Mouse (Mus musculus): ENCODE measurements at regions not wholly inside any gene's neighbourhood (a gene's known extent, or its start where the extent isn't known, plus 50 kb on each side); places are given as distances from the start of the nearest gene placed in this dataset.
"Not testable (repeated sequence)": the region's sequence is repeated elsewhere in the genome, so short reads cannot be mapped to it uniquely, and the experiment has no call there.

- Histone ChIP-seq H3K4me1 (replicated peaks; ENCODE audit: control insufficient read depth, insufficient read depth, low read length) (no peaks in the 10 kb centered on the region), H3K9me3 (ENCODE audit: control insufficient read depth) (no peaks in the 10 kb centered on the region), H3K9ac (ENCODE audit: low read depth, low read length) (no peak overlapping the region), H3K27ac (ENCODE audit: low read depth, low read length) (no peak overlapping the region), H3K27me3 (replicated peaks; ENCODE audit: control insufficient read depth, insufficient read depth, low read length) (no peaks in the 10 kb centered on the region), H3K4me3 (ENCODE audit: low read depth, low read length) (no peak overlapping the region), H3K36me3 (ENCODE audit: control insufficient read depth, insufficient read depth) (no peaks in the 10 kb centered on the region), H3K4me2 (replicated peaks; ENCODE audit: low read depth) (no peak overlapping the region)
- TF ChIP-seq CTCF (IDR thresholded peaks at IDR 0.05; ENCODE audit: low read depth) = no peak
- no peak for ATAC-seq
- 89% methylated on average over 1 of the region's 1 CpGs for WGBS
Measured at GRCm38 (mm10) chr6:107128716-107129115, 328.8 kb upstream of the Crbn start.

GRCm38 (mm10) chr6:107167736-107168491 is 361.7 kb upstream of the Lrrn1 start:
- no peak overlapping the region for H3K4me3 ChIP-seq (ENCODE audit: low read depth, low read length)
- H3K9me3 ChIP-seq (ENCODE audit: control insufficient read depth) = no peaks in the 10 kb centered on the region
- no peak overlapping the region for H3K4me2 ChIP-seq (replicated peaks; ENCODE audit: low read depth)
- TF ChIP-seq CTCF (IDR thresholded peaks at IDR 0.05; ENCODE audit: low read depth) = no peak
- no peak for ATAC-seq
- no peaks in the 10 kb centered on the region for H3K27me3 ChIP-seq (replicated peaks; ENCODE audit: control insufficient read depth, insufficient read depth, low read length)
- no peak overlapping the region for H3K9ac ChIP-seq (ENCODE audit: low read depth, low read length)
- H3K4me1 ChIP-seq (replicated peaks; ENCODE audit: control insufficient read depth, insufficient read depth, low read length) = no peaks in the 10 kb centered on the region
- H3K36me3 ChIP-seq (ENCODE audit: control insufficient read depth, insufficient read depth) = no peaks in the 10 kb centered on the region
- 55% methylated on average over 3 of the region's 3 CpGs for WGBS
- no peak overlapping the region for H3K27ac ChIP-seq (ENCODE audit: low read depth, low read length)

GRCm38 (mm10) chr6:107218309-107218708 is 311.3 kb upstream of the Lrrn1 start:
- H3K9ac ChIP-seq (ENCODE audit: low read depth, low read length) = no peak overlapping the region
- H3K4me1 ChIP-seq (replicated peaks; ENCODE audit: control insufficient read depth, insufficient read depth, low read length) = no peaks in the 10 kb centered on the region
- 77% methylated on average over 2 of the region's 2 CpGs for WGBS
- no peak overlapping the region for H3K4me3 ChIP-seq (ENCODE audit: low read depth, low read length)
- TF ChIP-seq CTCF (IDR thresholded peaks at IDR 0.05; ENCODE audit: low read depth) = no peak
- H3K9me3 ChIP-seq (ENCODE audit: control insufficient read depth) = no peaks in the 10 kb centered on the region
- no peaks in the 10 kb centered on the region for H3K27me3 ChIP-seq (replicated peaks; ENCODE audit: control insufficient read depth, insufficient read depth, low read length)
- no peak overlapping the region for H3K27ac ChIP-seq (ENCODE audit: low read depth, low read length)
- ATAC-seq = no peak
- H3K36me3 ChIP-seq (ENCODE audit: control insufficient read depth, insufficient read depth) = no peaks in the 10 kb centered on the region
- no peak overlapping the region for H3K4me2 ChIP-seq (replicated peaks; ENCODE audit: low read depth)

- no peak overlapping the region for H3K4me2 ChIP-seq (replicated peaks; ENCODE audit: low read depth)
- no peaks in the 10 kb centered on the region for H3K27me3 ChIP-seq (replicated peaks; ENCODE audit: control insufficient read depth, insufficient read depth, low read length)
- no peak overlapping the region for H3K4me3 ChIP-seq (ENCODE audit: low read depth, low read length)
- no peaks in the 10 kb centered on the region for H3K36me3 ChIP-seq (ENCODE audit: control insufficient read depth, insufficient read depth)
- no peak for ATAC-seq
- TF ChIP-seq CTCF (IDR thresholded peaks at IDR 0.05; ENCODE audit: low read depth) = no peak
- H3K4me1 ChIP-seq (replicated peaks; ENCODE audit: control insufficient read depth, insufficient read depth, low read length) = no peaks in the 10 kb centered on the region
- H3K9me3 ChIP-seq (ENCODE audit: control insufficient read depth) = no peaks in the 10 kb centered on the region
- 82% methylated on average over 4 of the region's 4 CpGs for WGBS
- no peak overlapping the region for H3K9ac ChIP-seq (ENCODE audit: low read depth, low read length)
- H3K27ac ChIP-seq (ENCODE audit: low read depth, low read length) = no peak overlapping the region
Measured at GRCm38 (mm10) chr6:107218721-107219120, 310.8 kb upstream of the Lrrn1 start.

GRCm38 (mm10) chr6:107222602-107223001 is 307.0 kb upstream of the Lrrn1 start:
- H3K36me3 ChIP-seq (ENCODE audit: control insufficient read depth, insufficient read depth) = no peaks in the 10 kb centered on the region
- no peak for TF ChIP-seq CTCF (IDR thresholded peaks at IDR 0.05; ENCODE audit: low read depth)
- no peak for ATAC-seq
- 68% methylated on average over 3 of the region's 3 CpGs for WGBS
- no peak overlapping the region for H3K9ac ChIP-seq (ENCODE audit: low read depth, low read length)
- H3K27me3 ChIP-seq (replicated peaks; ENCODE audit: control insufficient read depth, insufficient read depth, low read length) = no peaks in the 10 kb centered on the region
- H3K4me1 ChIP-seq (replicated peaks; ENCODE audit: control insufficient read depth, insufficient read depth, low read length) = no peaks in the 10 kb centered on the region
- H3K9me3 ChIP-seq (ENCODE audit: control insufficient read depth) = no peaks in the 10 kb centered on the region
- no peak overlapping the region for H3K27ac ChIP-seq (ENCODE audit: low read depth, low read length)
- H3K4me2 ChIP-seq (replicated peaks; ENCODE audit: low read depth) = no peak overlapping the region
- no peak overlapping the region for H3K4me3 ChIP-seq (ENCODE audit: low read depth, low read length)

GRCm38 (mm10) chr6:107229843-107230242 is 299.7 kb upstream of the Lrrn1 start:
- H3K9me3 ChIP-seq (ENCODE audit: control insufficient read depth); H3K4me2 ChIP-seq (replicated peaks; ENCODE audit: low read depth); H3K27ac ChIP-seq (ENCODE audit: low read depth, low read length); H3K9ac ChIP-seq (ENCODE audit: low read depth, low read length); ATAC-seq; H3K27me3 ChIP-seq (replicated peaks; ENCODE audit: control insufficient read depth, insufficient read depth, low read length); H3K4me3 ChIP-seq (ENCODE audit: low read depth, low read length); H3K36me3 ChIP-seq (ENCODE audit: control insufficient read depth, insufficient read depth); H3K4me1 ChIP-seq (replicated peaks; ENCODE audit: control insufficient read depth, insufficient read depth, low read length): not testable (repeated sequence)
- WGBS = 88% methylated on average over 6 of the region's 6 CpGs

- no peak overlapping the region for H3K27ac ChIP-seq (ENCODE audit: low read depth, low read length)
Measured at GRCm38 (mm10) chr6:107237692-107238091, 291.9 kb upstream of the Lrrn1 start.

More at GRCm38 (mm10) chr6:107237692-107238091, 291.9 kb upstream of the Lrrn1 start:
- TF ChIP-seq CTCF (IDR thresholded peaks at IDR 0.05; ENCODE audit: low read depth) = no peak
- no peaks in the 10 kb centered on the region for H3K27me3 ChIP-seq (replicated peaks; ENCODE audit: control insufficient read depth, insufficient read depth, low read length)
- H3K4me1 ChIP-seq (replicated peaks; ENCODE audit: control insufficient read depth, insufficient read depth, low read length) = no peaks in the 10 kb centered on the region
- H3K9ac ChIP-seq (ENCODE audit: low read depth, low read length) = no peak overlapping the region
- WGBS = 83% methylated on average over 3 of the region's 3 CpGs
- no peaks in the 10 kb centered on the region for H3K9me3 ChIP-seq (ENCODE audit: control insufficient read depth)
- no peak for ATAC-seq
- H3K4me3 ChIP-seq (ENCODE audit: low read depth, low read length) = no peak overlapping the region
- H3K36me3 ChIP-seq (ENCODE audit: control insufficient read depth, insufficient read depth) = no peaks in the 10 kb centered on the region
- no peak overlapping the region for H3K4me2 ChIP-seq (replicated peaks; ENCODE audit: low read depth)
